Mouse (Mus musculus): Measurements from ENCODE around the gene Selplg. TPM values are rescaled to one million over a fixed set of nuclear protein-coding genes. Genes with fewer than 3 reads are reported as not detected.

Gene Selplg
- polyA plus RNA-seq, 1 experiment from 2014 or later, result 2.3 TPM

- peaks cover 32% of the 10 kb centered on the region for H3K4me1 ChIP-seq
- H3K9ac ChIP-seq (replicated peaks), result no peak overlapping the region
- no peak overlapping the region for H3K4me3 ChIP-seq (replicated peaks)
- H3K9me3 ChIP-seq (replicated peaks), result no peaks in the 10 kb centered on the region
- WGBS, result 92% methylated on average over 7 of the region's 7 CpGs
- no peaks in the 10 kb centered on the region for H3K27me3 ChIP-seq (replicated peaks)
- H3K4me2 ChIP-seq, result no peak overlapping the region
- H3K36me3 ChIP-seq, result peaks cover 43% of the 10 kb centered on the region
- ATAC-seq (ENCODE audit: low FRiP score), result no peak
- H3K27ac ChIP-seq (replicated peaks), result no peak overlapping the region
Observed at GRCm38 (mm10) chr5:113852463-113852862, 20.0 kb upstream of the Selplg start.

- Histone ChIP-seq H3K4me2 (no peak overlapping the region), H3K4me3 (replicated peaks) (no peak overlapping the region), H3K27ac (replicated peaks) (no peak overlapping the region), H3K36me3 (peaks cover 60% of the 10 kb centered on the region), H3K4me1 (peaks cover 16% of the 10 kb centered on the region), H3K9me3 (replicated peaks) (no peaks in the 10 kb centered on the region), H3K9ac (replicated peaks) (no peak overlapping the region), H3K27me3 (replicated peaks) (no peaks in the 10 kb centered on the region)
- no peak for ATAC-seq (ENCODE audit: low FRiP score)
- 71% methylated on average over 8 of the region's 8 CpGs for WGBS
Observed at GRCm38 (mm10) chr5:113850680-113851230, 18.3 kb upstream of the Selplg start.

GRCm38 (mm10) chr5:113847636-113848035 lies 15.2 kb upstream of the Selplg start:
- Histone ChIP-seq H3K27me3 (replicated peaks) (no peaks in the 10 kb centered on the region), H3K36me3 (peaks cover 86% of the 10 kb centered on the region), H3K27ac (replicated peaks) (no peak overlapping the region), H3K4me3 (replicated peaks) (no peak overlapping the region), H3K9ac (replicated peaks) (no peak overlapping the region), H3K9me3 (replicated peaks) (no peaks in the 10 kb centered on the region), H3K4me2 (no peak overlapping the region), H3K4me1 (no peaks in the 10 kb centered on the region)
- 87% methylated on average over 9 of the region's 9 CpGs for WGBS
- ATAC-seq (ENCODE audit: low FRiP score), result no peak

- Histone ChIP-seq H3K9me3 (replicated peaks) (no peaks in the 10 kb centered on the region), H3K4me3 (replicated peaks) (no peak overlapping the region), H3K27me3 (replicated peaks) (no peaks in the 10 kb centered on the region), H3K4me2 (no peak overlapping the region), H3K36me3 (peaks cover 88% of the 10 kb centered on the region), H3K9ac (replicated peaks) (no peak overlapping the region), H3K4me1 (no peaks in the 10 kb centered on the region), H3K27ac (replicated peaks) (no peak overlapping the region)
- 92% methylated on average over 8 of the region's 8 CpGs for WGBS
- ATAC-seq (ENCODE audit: low FRiP score), result no peak
Observed at GRCm38 (mm10) chr5:113846656-113847055, 14.2 kb upstream of the Selplg start.

GRCm38 (mm10) chr5:113845627-113846026 lies 13.2 kb upstream of the Selplg start:
- no peak overlapping the region for H3K27ac ChIP-seq (replicated peaks)
- WGBS, result 87% methylated on average over 8 of the region's 8 CpGs
- no peaks in the 10 kb centered on the region for H3K27me3 ChIP-seq (replicated peaks)

GRCm38 (mm10) chr5:113844721-113845120 lies 12.3 kb upstream of the Selplg start:
- no peak for ATAC-seq (ENCODE audit: low FRiP score)
- Histone ChIP-seq H3K4me3 (replicated peaks) (no peak overlapping the region), H3K36me3 (peaks cover 79% of the 10 kb centered on the region), H3K9ac (replicated peaks) (no peak overlapping the region), H3K27ac (replicated peaks) (no peak overlapping the region), H3K4me2 (no peak overlapping the region), H3K27me3 (replicated peaks) (no peaks in the 10 kb centered on the region), H3K9me3 (replicated peaks) (no peaks in the 10 kb centered on the region), H3K4me1 (no peaks in the 10 kb centered on the region)
- WGBS, result 74% methylated on average over 7 of the region's 7 CpGs

More at GRCm38 (mm10) chr5:113845627-113846026, 13.2 kb upstream of the Selplg start:
- no peak overlapping the region for H3K9ac ChIP-seq (replicated peaks)
- peaks cover 88% of the 10 kb centered on the region for H3K36me3 ChIP-seq
- H3K9me3 ChIP-seq (replicated peaks), result no peaks in the 10 kb centered on the region
- no peak for ATAC-seq (ENCODE audit: low FRiP score)
- no peak overlapping the region for H3K4me2 ChIP-seq
- no peaks in the 10 kb centered on the region for H3K4me1 ChIP-seq
- H3K4me3 ChIP-seq (replicated peaks), result no peak overlapping the region

GRCm38 (mm10) chr5:113844106-113844505 lies 11.7 kb upstream of the Selplg start:
- Histone ChIP-seq H3K4me1 (no peaks in the 10 kb centered on the region), H3K9ac (replicated peaks) (no peak overlapping the region), H3K4me3 (replicated peaks) (no peak overlapping the region), H3K36me3 (peaks cover 72% of the 10 kb centered on the region), H3K27me3 (replicated peaks) (no peaks in the 10 kb centered on the region), H3K4me2 (no peak overlapping the region), H3K27ac (replicated peaks) (no peak overlapping the region), H3K9me3 (replicated peaks) (no peaks in the 10 kb centered on the region)
- 84% methylated on average over 15 of the region's 15 CpGs for WGBS
- ATAC-seq (ENCODE audit: low FRiP score), result no peak

- no peak overlapping the region for H3K4me2 ChIP-seq
- H3K27me3 ChIP-seq (replicated peaks), result no peaks in the 10 kb centered on the region
- no peak overlapping the region for H3K9ac ChIP-seq (replicated peaks)
- H3K4me3 ChIP-seq (replicated peaks), result no peak overlapping the region
- WGBS, result 96% methylated on average over 9 of the region's 9 CpGs
- no peaks in the 10 kb centered on the region for H3K4me1 ChIP-seq
- no peaks in the 10 kb centered on the region for H3K9me3 ChIP-seq (replicated peaks)
- H3K36me3 ChIP-seq, result peaks cover 62% of the 10 kb centered on the region
- no peak for ATAC-seq (ENCODE audit: low FRiP score)
- no peak overlapping the region for H3K27ac ChIP-seq (replicated peaks)
Observed at GRCm38 (mm10) chr5:113842906-113843305, 10.5 kb upstream of the Selplg start.

GRCm38 (mm10) chr5:113842244-113842643 lies 9.8 kb upstream of the Selplg start:
- no peaks in the 10 kb centered on the region for H3K4me1 ChIP-seq
- H3K4me2 ChIP-seq, result no peak overlapping the region
- WGBS, result 94% methylated on average over 9 of the region's 9 CpGs
- no peak overlapping the region for H3K27ac ChIP-seq (replicated peaks)
- no peak overlapping the region for H3K4me3 ChIP-seq (replicated peaks)
- ATAC-seq (ENCODE audit: low FRiP score), result no peak
- H3K9me3 ChIP-seq (replicated peaks), result no peaks in the 10 kb centered on the region
- H3K9ac ChIP-seq (replicated peaks), result no peak overlapping the region
- peaks cover 55% of the 10 kb centered on the region for H3K36me3 ChIP-seq
- no peaks in the 10 kb centered on the region for H3K27me3 ChIP-seq (replicated peaks)

- no peak overlapping the region for H3K9ac ChIP-seq (replicated peaks)
- no peaks in the 10 kb centered on the region for H3K27me3 ChIP-seq (replicated peaks)
- no peak overlapping the region for H3K4me2 ChIP-seq
- H3K9me3 ChIP-seq (replicated peaks), result no peaks in the 10 kb centered on the region
- H3K4me3 ChIP-seq (replicated peaks), result no peak overlapping the region
- 82% methylated on average over 23 of the region's 23 CpGs for WGBS
- no peak for ATAC-seq (ENCODE audit: low FRiP score)
- no peak overlapping the region for H3K27ac ChIP-seq (replicated peaks)
- H3K36me3 ChIP-seq, result peaks cover 48% of the 10 kb centered on the region
- H3K4me1 ChIP-seq, result no peaks in the 10 kb centered on the region
Observed at GRCm38 (mm10) chr5:113841243-113842225, 9.1 kb upstream of the Selplg start.

GRCm38 (mm10) chr5:113840443-113840842 lies 8.0 kb upstream of the Selplg start:
- ATAC-seq (ENCODE audit: low FRiP score), result no peak
- H3K4me2 ChIP-seq, result no peak overlapping the region
- H3K27me3 ChIP-seq (replicated peaks), result no peaks in the 10 kb centered on the region

GRCm38 (mm10) chr5:113836961-113837360 lies 4.5 kb upstream of the Selplg start:
- 82% methylated on average over 10 of the region's 10 CpGs for WGBS
- Histone ChIP-seq H3K9me3 (replicated peaks) (no peaks in the 10 kb centered on the region), H3K4me3 (replicated peaks) (no peak overlapping the region), H3K4me1 (0 out of 2 replicates have a peak, but pooled peaks cover 5% of the 10 kb centered on the region), H3K4me2 (no peak overlapping the region), H3K36me3 (peaks cover 6% of the 10 kb centered on the region), H3K27me3 (replicated peaks) (no peaks in the 10 kb centered on the region), H3K27ac (replicated peaks) (no peak overlapping the region), H3K9ac (replicated peaks) (no peak overlapping the region)
- ATAC-seq (ENCODE audit: low FRiP score), result no peak

More at GRCm38 (mm10) chr5:113840443-113840842, 8.0 kb upstream of the Selplg start:
- Histone ChIP-seq H3K4me3 (replicated peaks) (no peak overlapping the region), H3K9ac (replicated peaks) (no peak overlapping the region), H3K9me3 (replicated peaks) (no peaks in the 10 kb centered on the region), H3K27ac (replicated peaks) (no peak overlapping the region), H3K36me3 (peaks cover 37% of the 10 kb centered on the region), H3K4me1 (no peaks in the 10 kb centered on the region)
- WGBS, result 96% methylated on average over 4 of the region's 4 CpGs

Data from neural tube, embryonic 15.5 days (tissue).